Mouse (Mus musculus): ENCODE data around the gene Kpna7.
A peak's percentile ranks its signal among the peaks of the same experiment; 100 is the strongest.

The Kpna7 gene

GRCm38 (mm10) chr5:144963817-144964261 lies 120.0 kb downstream of the Kpna7 start:
- DNase-seq (ENCODE audit: low read depth, low spot score) = peak; percentile 95

GRCm38 (mm10) chr5:144963401-144963800 lies 120.4 kb downstream of the Kpna7 start:
- DNase-seq (ENCODE audit: low read depth, low spot score) = no peak

DNA sequence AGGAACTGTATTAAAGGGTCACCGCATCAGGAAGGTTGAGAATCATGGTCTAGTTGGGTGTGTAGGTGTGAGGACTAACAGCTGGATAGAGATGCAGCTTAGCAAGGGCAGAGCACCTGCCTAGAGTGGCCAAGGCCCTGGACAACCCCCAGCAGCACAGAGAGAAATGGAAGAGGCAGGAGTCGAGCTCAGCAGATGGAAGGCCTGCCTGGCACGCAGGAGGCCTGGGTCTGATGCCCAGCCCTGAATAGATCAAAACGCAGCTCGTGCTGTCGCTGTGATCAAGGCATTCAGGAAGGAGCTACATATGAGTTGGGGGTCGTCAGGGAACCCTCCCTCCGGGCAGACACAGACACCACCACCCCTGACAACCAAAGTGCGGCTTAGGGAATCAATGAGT lies 125.6 kb downstream of the Kpna7 start:
- no peak for DNase-seq (ENCODE audit: low read depth, low spot score)

DNA sequence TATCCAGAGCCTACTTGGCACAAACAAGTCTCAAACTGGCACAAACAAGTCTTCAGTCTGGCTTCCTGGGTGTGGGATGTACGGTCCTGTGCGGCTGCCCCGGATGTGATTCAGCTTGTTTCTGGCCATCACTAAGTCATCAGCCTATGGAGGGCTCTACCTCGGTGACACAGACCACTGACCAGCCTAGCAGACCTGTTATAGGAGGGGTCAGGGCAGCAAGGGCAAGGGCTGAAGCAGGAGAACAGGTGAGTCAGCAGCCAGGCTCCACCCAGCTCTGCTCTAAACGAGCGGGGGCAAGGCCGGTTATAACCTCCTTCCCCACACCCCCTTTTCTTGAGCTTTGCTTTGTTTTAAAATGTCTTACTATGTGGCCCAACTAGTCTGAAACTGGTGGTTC lies 129.4 kb downstream of the Kpna7 start:
- no peak for DNase-seq (ENCODE audit: low read depth, low spot score)

DNA sequence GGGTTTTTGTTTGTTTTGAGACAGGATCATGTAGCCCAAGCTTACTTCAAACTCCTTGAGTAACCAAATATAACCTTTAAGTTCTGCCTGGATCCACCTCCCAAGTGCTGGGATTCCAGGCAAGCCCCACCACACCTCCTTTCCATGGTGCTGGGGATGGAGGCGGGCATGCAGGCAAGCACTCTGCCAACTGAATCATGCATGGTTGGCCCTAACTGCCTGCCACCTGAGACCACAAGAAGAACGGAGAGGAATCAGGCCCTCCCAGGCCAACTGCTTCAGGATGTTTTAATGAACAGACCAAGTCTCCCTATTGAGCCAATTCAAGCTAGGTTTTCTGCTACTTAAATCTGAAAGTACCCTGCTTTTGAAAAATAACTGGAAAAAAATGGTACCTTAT lies 131.2 kb downstream of the Kpna7 start:
- no peak for DNase-seq (ENCODE audit: low read depth, low spot score)

DNA sequence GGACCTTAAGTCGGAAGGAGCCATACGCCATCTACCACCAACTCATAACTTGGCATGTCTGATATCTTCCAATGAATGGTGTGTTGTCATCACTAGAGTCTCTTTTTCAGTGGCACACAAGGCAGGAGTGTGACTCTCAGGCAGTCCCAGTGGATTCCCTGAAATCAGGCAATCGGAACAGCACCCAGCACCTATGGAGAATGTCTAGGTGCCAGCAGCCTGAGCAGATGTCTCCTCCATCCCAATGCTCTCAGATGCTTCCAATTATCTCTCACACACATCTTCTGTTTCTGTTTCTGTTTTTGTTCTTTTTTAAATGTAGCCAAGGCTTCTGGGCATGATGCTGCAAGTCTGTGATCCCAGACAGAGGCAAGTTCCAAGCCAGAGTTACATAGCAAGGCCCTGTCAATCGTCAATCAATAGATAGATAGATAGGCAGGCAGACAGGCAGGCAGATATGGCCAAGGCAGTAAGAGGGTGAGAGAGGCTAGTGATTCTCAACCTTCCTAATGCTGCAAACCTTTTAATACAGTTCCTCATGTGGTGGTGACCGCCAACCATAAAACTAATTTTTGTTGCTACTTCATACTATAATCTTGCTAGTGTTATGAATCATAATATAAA lies 133.3 kb downstream of the Kpna7 start:
- DNase-seq (ENCODE audit: low read depth, low spot score) = no peak

- DNase-seq (ENCODE audit: low read depth, low spot score) = no peak
Measured at GRCm38 (mm10) chr5:144949856-144950255, 134.0 kb downstream of the Kpna7 start.

DNA sequence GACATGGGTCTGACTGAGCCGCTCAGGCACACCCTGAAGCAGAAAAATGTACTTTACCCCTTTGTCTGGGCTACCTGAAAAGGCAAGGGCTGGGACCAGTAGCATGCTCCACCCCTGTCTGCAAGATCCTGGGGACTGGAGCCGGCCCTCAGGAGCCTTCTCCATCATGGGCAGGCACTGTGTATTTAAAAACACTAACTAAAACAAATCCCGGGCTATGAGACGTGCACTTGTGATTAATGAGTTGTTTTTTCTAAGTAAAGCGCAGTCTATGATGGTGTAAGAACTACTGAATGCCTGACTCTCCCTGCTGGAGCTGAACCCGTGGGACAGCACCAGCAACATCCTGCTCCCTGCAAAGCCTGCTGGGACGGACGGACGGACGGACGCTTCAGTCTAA lies 135.4 kb downstream of the Kpna7 start:
- DNase-seq (ENCODE audit: low read depth, low spot score) = no peak

DNA sequence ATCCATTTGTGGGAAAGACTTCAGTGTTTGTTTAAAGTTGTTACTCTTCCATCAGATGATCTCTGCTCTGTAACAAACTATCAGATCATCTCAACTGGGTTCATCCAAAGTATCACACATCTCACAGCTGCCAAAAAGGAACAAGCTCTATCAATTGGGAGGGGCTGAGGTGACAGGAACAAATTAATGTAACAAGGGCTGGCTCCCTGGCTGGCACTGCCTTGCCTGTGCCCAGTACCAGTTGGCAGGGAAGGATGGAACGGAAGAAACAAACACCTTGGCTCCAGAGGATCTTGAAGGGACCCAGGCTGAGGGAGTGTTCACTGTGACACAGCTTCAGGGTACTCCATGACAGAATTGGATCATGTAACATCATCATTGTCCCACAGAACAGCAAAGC lies 135.8 kb downstream of the Kpna7 start:
- DNase-seq (ENCODE audit: low read depth, low spot score) = no peak

GRCm38 (mm10) chr5:144946032-144946431 lies 137.8 kb downstream of the Kpna7 start:
- DNase-seq (ENCODE audit: low read depth, low spot score) = no peak

GRCm38 (mm10) chr5:144944932-144945331 lies 138.9 kb downstream of the Kpna7 start:
- DNase-seq (ENCODE audit: low read depth, low spot score) = no peak

DNA sequence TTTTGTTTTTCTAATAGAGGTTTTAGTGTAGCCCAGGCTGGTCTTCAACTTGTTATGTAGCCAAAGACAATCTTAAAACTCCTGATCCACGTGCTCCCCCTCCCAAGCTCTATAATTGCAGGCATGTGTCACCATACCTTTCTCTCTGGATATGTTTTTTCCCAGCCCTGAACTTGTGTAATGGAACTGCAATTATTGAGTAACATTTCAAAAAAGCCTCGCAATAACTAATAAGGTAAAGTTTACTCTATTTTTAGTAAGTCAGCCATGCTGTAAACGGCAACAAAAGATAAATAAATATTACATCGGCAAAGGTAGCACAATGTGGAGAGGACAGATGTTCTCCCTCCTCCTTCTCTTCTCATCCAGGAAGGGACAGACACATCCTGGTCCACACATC lies 139.5 kb downstream of the Kpna7 start:
- no peak for DNase-seq (ENCODE audit: low read depth, low spot score)

GRCm38 (mm10) chr5:144943346-144943745 lies 140.5 kb downstream of the Kpna7 start:
- DNase-seq (ENCODE audit: low read depth, low spot score) = no peak

GRCm38 (mm10) chr5:144942431-144942830 lies 141.4 kb downstream of the Kpna7 start:
- DNase-seq (ENCODE audit: low read depth, low spot score) = peak; percentile 53

- DNase-seq (ENCODE audit: low read depth, low spot score) = no peak
Measured at GRCm38 (mm10) chr5:144940904-144941303, 142.9 kb downstream of the Kpna7 start.

- no peak for DNase-seq (ENCODE audit: low read depth, low spot score)
Measured at GRCm38 (mm10) chr5:144937304-144937703, 146.5 kb downstream of the Kpna7 start.

Data from ZHBTc4 (cell line).